Mouse (Mus musculus) kidney, adult 2 months (tissue): ENCODE measurements at regions not wholly inside any gene's neighbourhood (a gene's known extent, or its start where the extent isn't known, plus 50 kb on each side); places are given as distances from the start of the nearest gene placed in this dataset.

Experiments
- CTCF ChIP-seq: fragments of 200-500 bp; conservative IDR thresholded peaks from 2 replicates; pipeline ENCODE4 v1.5.1; 2011; ENCODE audit warnings: low read depth, mild to moderate bottlenecking, control low read depth, low read length, moderate library complexity, mixed read lengths; ENCODE audit not compliant: insufficient read depth, insufficient read length
- POLR2A ChIP-seq: fragments of 200-500 bp; IDR thresholded peaks from one replicate; pipeline ENCODE4 v1.6.1; 2011; ENCODE audit warnings: low read depth, low read length, control low read depth

GRCm38 (mm10) chr15:88490316-88491090, 109.6 kb upstream of the Zdhhc25 start:
- TF ChIP-seq CTCF = no peak
- no peak for TF ChIP-seq POLR2A
